Mouse (Mus musculus): Measurements from ENCODE around the gene Gm10184. TPM values are rescaled to one million over a fixed set of nuclear protein-coding genes. Genes with fewer than 3 reads are reported as not detected.
"Not testable (repeated sequence)": the region's sequence is repeated elsewhere in the genome, so short reads cannot be mapped to it uniquely, and the experiment has no call there.

Gm10184 gene
- 1 to 10 TPM; 1.5 to 6.0 TPM for total RNA-seq (2021)
- long read RNA-seq, experiment 1 = 0 reads
- long read RNA-seq, experiment 2 = 0 reads

DNA sequence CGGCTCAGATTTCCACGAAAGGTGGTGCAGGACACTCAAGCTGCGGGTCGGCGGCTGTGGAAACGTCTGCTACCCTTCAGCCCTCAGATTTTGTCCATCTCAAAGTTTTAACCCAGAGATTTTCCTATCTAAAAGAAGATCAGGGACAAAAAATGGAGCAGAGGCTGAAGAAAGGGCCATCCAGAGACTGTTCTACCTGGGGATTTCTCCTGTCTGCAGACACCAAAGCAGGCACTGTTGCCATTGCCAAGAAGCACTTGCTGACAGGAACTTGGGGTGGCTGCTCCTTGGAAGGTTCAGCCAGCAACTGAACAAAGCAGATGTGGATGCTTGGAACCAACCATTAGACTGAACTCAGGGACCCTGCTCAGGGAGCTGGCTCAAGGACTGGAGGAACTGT, at the start of gene Gm10184:
Gene Gm10184, minus strand, starts transcription at position 101 of the 400 bp plus-strand sequence.
- no peak for DNase-seq
- intact Hi-C loops (cut with DNase I) = no loop called here

DNA sequence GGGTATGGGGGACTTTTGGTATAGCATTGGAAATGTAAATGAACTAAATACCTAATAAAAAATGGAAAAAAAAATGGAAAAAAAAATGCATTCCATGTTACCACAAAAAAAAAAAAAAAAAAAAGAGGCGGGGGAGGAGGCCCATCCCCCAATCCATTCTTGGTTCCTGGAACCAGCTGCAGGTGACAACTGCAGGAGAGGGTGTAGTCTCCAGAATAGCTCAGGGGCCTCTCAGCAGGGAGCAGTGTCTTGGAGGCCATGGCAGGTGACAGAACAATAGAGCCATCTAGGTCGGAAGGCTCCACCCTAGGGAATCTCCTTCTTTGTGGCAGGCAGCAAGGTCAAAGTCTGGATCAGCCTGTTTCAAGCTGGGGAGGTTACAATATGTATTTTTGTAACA, 23.7 kb upstream of the Gm10184 start:
- intact Hi-C loops (cut with DNase I) = no loop called here
- no peak for DNase-seq

DNA sequence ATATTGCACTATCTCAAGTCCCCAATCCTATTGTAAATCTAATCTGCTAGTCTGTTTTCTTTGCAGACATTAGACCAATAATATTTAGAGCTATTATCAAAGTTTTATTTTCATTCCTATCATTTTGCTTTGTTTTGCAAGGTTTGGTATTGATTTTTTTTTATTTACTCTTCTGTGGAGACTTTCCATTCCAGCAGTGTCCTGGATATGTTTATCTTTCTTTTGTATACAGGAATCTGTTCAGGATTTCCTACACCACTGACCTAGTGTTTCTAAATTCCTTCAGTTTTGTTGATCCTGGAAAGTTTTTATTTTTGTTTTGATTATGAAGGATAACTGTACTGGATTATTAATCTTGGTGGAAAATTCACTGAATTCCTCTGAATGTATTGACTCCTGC, 2.6 kb downstream of the Gm10184 start:
- DNase-seq = no peak
- intact Hi-C loops (cut with DNase I) = no loop called here

GRCm38 (mm10) chr17:89904701-89905100, 5.5 kb downstream of the Gm10184 start:
- DNase-seq; intact Hi-C loops (cut with DNase I): not testable (repeated sequence)

DNA sequence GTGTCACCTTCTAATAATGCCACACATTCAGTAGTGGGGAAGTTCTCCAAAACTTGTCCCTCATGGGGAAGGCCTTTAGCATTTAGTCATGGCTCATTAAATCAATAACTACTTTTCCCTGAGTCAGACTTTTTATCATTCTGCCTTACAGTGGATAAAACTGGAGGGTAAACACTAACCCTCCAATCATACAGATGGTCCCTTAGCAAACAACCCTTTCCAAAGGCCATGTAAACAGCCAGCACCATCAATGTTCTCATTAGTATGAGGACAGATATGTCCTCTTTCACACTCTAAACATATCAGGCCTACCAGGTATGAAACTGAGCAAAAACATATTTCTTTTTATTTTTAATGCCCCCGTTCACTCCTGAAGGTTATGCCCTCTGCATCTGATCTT, 7.5 kb downstream of the Gm10184 start:
- intact Hi-C loops (cut with DNase I) = no loop called here
- no peak for DNase-seq

DNA sequence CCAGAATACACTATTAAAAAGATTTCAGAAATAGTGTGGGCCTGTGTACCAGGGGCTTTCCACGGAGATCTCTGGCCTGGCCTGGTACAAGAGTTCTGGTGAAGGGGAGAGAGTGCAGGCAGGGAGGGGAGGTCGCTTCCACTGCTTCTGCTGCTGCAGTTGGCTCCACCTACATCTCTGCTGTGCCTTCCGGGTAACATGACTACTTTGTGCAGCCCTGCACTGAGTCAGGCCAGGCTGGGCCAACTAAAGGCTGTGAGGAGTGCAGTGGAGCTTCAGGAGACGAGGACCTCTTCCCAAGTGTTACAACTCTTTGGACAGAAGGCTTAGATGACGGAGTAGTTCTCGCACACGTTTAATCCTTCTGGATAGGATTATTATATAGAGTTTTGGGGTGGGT, 9.6 kb downstream of the Gm10184 start:
- intact Hi-C loops (cut with DNase I) = no loop called here
- DNase-seq = no peak

DNA sequence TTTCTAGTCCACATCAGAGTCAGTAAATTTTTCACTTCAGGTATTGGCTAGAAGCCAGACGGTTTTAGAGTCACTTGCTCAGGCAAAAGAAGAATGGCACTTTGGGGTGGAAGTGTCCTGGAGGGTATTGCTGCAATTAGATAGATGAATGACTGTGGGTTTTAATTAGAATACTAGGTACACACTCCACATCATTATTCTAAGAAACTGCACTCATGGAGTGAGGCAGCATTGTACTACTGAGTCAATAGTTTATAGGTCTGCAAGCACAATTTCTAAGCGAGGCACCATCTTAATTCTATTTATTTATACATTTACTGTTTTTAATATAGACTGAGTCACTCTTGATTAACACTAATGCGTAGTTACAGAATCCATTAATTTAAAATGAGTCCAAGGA, 10.4 kb downstream of the Gm10184 start:
- intact Hi-C loops (cut with DNase I) = no loop called here

GRCm38 (mm10) chr17:89864996-89865395, 45.3 kb downstream of the Gm10184 start:
- intact Hi-C loops (cut with DNase I) = no loop called here
- no peak for DNase-seq

More for the DNA sequence above, 10.4 kb downstream of the Gm10184 start:
- no peak for DNase-seq

All from gastrocnemius, postnatal 36 days (tissue).